Mouse (Mus musculus) limb, embryonic 10.5 days (tissue): Measurements from ENCODE around the gene Maml2. TPM values are rescaled to one million over a fixed set of nuclear protein-coding genes. Genes with fewer than 3 reads are reported as not detected.

Experiments
- DNase-seq: peaks from one replicate; pipeline ENCODE4 v3.0.0-alpha.2; 2017; ENCODE audit warnings: low spot score
- H3K27ac ChIP-seq: fragments of 300-500 bp; sonication (generic); 2 replicates; pipeline ENCODE4 v1.5.1; 2016; ENCODE audit warnings: mild to moderate bottlenecking
- H3K27me3 ChIP-seq: fragments of 300-500 bp; sonication (generic); 2 replicates; pipeline ENCODE4 v1.6.1; 2016; ENCODE audit warnings: low read depth, mild to moderate bottlenecking; ENCODE audit not compliant: poor library complexity, severe bottlenecking
- H3K36me3 ChIP-seq: fragments of 300-500 bp; sonication (generic); 2 replicates; pipeline ENCODE4 v1.6.1; 2016; ENCODE audit warnings: mild to moderate bottlenecking, moderate library complexity
- H3K4me1 ChIP-seq: fragments of 300-500 bp; sonication (generic); 2 replicates; pipeline ENCODE4 v1.6.1; 2016
- H3K4me3 ChIP-seq: fragments of 300-500 bp; sonication (generic); 2 replicates; pipeline ENCODE4 v1.5.1; 2016; ENCODE audit warnings: mild to moderate bottlenecking, moderate library complexity
- H3K9me3 ChIP-seq: fragments of 300-500 bp; sonication (generic); replicated peaks from 2 replicates; pipeline ENCODE4 v1.6.1; 2016; ENCODE audit warnings: mild to moderate bottlenecking
- WGBS: fragments of 180-500 bp; shearing (Covaris S2); methylation state at CpG from one replicate; pipeline ENCODE4 v1.1.7; 2016; 5-methylcytosine and 5-hydroxymethylcytosine counted together
- polyA plus RNA-seq: library from polyadenylated mRNA; unstranded; fragments of >200 nt; fragmentation: Nextera tagmentation; extraction: Ambion mirVana; gene quantifications from 2 replicates; pipeline ENCODE4 v1.2.1, GENCODE M21; 2016

The Maml2 gene
- polyA plus RNA-seq, 1 experiment from 2014 or later, result 8.0 TPM

DNA sequence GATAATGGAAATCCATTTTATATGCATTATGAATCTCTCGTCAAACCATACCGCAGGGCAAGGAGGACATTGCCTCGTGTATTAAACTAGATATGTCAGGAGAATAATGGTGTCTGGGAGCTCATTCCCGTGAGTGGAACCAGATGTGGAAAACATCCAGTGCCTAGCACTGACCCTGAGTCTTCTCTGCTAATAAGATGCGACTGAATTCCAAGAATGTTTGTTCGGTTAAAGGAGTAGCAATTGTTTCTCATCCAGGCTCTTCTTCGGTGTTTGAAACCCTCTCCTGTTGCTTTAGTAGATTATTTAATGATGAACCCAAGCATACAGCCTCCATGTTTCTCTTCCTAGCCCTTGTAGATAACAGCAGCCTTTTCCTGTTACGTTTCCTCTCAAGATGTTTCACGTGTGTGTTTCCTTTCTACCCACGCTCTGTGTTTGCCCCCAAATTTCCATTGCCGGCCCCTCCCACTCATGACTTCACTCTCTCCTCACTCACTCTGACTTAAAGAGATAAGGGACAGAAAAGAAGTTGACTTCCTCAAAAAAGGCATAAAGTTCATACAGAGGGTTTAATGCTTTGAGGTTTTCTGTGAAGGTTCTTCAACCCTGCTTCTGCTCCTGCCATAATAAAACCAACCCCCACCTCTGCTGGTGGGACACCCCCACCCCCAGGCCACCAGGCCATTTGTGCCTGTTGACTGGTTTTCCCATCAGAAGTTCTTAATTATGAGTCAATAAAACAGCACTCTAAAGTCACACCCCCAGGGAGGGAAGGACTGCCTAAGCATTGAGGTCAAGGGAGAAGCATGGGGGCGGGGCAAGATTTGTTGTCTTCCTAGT lies 238.9 kb downstream of the Maml2 start:
- peaks cover 63% of the 10 kb centered on the region for H3K4me1 ChIP-seq
- H3K4me3 ChIP-seq, result peak overlapping the region; percentile 27
- no peaks in the 10 kb centered on the region for H3K27me3 ChIP-seq
- 0 out of 2 replicates have a peak, but pooled peaks cover 2% of the 10 kb centered on the region for H3K9me3 ChIP-seq
- 0 out of 2 replicates have a peak, but pooled peaks cover 2% of the 10 kb centered on the region for H3K36me3 ChIP-seq
- peak overlapping the region; percentile 79 for H3K27ac ChIP-seq
- 18% methylated on average over 12 of the region's 12 CpGs for WGBS
- DNase-seq, result peak; percentile 51

DNA sequence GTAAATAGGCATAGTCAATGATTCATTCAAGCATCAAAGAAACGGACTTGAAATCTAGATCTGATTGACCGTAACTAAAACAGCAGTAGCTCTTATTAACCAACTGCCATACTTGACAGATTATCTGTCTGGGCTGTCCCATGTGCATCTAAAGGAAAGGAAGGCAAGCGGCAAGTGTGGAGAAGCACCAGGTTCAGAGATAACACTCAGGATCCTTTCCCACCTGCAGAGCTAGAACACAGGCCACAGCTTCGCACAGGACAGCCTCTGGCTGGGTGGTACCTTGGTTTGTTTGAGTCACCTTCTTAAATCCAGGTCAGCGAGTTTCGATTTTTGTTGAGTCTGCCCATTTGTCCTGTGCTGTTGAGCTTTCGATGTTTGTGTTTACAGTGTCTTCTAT lies 240.4 kb downstream of the Maml2 start:
- Histone ChIP-seq H3K4me3 (no peak overlapping the region), H3K27me3 (no peaks in the 10 kb centered on the region), H3K9me3 (0 out of 2 replicates have a peak, but pooled peaks cover 2% of the 10 kb centered on the region), H3K27ac (no peak overlapping the region; the same call in 1 of the 2 replicates), H3K4me1 (peaks cover 61% of the 10 kb centered on the region), H3K36me3 (0 out of 2 replicates have a peak, but pooled peaks cover 2% of the 10 kb centered on the region)
- DNase-seq, result no peak
- WGBS, result 78% methylated on average over 7 of the region's 7 CpGs

DNA sequence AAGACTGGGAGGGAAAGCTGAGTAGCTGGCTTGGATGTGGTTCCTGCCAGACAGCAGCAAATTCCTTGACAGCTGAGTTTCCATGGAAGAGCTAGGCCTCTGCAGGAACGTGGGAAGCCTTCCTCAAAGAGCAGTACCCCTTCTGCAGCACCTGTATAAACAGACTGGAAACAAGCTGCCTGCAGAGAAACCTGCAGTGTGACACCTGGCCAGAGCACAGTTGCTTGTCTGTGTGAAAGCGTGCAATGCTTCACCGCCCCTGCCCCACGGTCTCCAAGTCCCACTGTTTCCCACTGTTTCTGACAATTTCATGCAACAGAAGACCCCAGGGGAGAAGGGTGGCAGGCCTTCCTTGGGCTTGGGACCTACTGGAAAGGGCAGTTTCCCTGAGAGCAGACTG lies 241.8 kb downstream of the Maml2 start:
- DNase-seq, result no peak
- Histone ChIP-seq H3K4me3 (no peak overlapping the region), H3K27ac (peak overlapping the region; percentile 79), H3K4me1 (peaks cover 73% of the 10 kb centered on the region), H3K36me3 (no peaks in the 10 kb centered on the region), H3K9me3 (no peaks in the 10 kb centered on the region), H3K27me3 (no peaks in the 10 kb centered on the region)
- 70% methylated on average over 4 of the region's 4 CpGs for WGBS

- 95% methylated on average over 2 of the region's 2 CpGs for WGBS
- Histone ChIP-seq H3K4me1 (peaks cover 73% of the 10 kb centered on the region), H3K9me3 (no peaks in the 10 kb centered on the region), H3K27me3 (no peaks in the 10 kb centered on the region), H3K27ac (peak overlapping the region; percentile 79), H3K36me3 (no peaks in the 10 kb centered on the region), H3K4me3 (no peak overlapping the region)
- DNase-seq, result no peak
These were observed 242.5 kb downstream of the Maml2 start for GRCm38 (mm10) chr9:13540227-13540626.

DNA sequence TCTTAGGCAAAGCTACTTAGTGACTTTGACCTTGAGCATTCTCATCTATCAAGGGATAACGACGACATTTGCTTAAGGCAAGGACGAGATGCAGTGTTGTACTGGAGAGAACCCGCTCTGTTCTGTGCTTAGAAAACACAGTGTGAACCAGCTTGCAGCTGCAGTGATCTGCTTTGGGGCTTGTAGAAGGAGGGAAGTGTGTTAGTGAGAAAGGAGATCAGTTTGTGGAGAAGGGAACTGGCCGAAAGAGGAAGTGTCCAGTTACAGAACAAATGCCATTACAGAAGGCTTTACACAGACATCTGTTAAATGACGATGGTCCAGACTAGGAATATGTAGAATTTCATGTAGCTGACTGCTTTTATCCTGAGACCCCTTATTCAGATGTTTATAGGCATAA lies 243.0 kb downstream of the Maml2 start:
- H3K4me1 ChIP-seq, result peaks cover 72% of the 10 kb centered on the region
- H3K27ac ChIP-seq, result peak overlapping the region; percentile 79

GRCm38 (mm10) chr9:13543167-13543566 lies 245.4 kb downstream of the Maml2 start:
- DNase-seq, result no peak
- peak overlapping the region; percentile 50; the same call in 1 of the 2 replicates for H3K27ac ChIP-seq
- peaks cover 52% of the 10 kb centered on the region for H3K4me1 ChIP-seq
- H3K4me3 ChIP-seq, result no peak overlapping the region
- no peaks in the 10 kb centered on the region for H3K27me3 ChIP-seq
- WGBS, result 42% methylated on average over 8 of the region's 8 CpGs
- H3K36me3 ChIP-seq, result no peaks in the 10 kb centered on the region
- no peaks in the 10 kb centered on the region for H3K9me3 ChIP-seq

More for the DNA sequence above, 243.0 kb downstream of the Maml2 start:
- no peaks in the 10 kb centered on the region for H3K9me3 ChIP-seq
- WGBS, result 34% methylated on average over 6 of the region's 6 CpGs
- H3K36me3 ChIP-seq, result no peaks in the 10 kb centered on the region
- no peak overlapping the region for H3K4me3 ChIP-seq
- no peak for DNase-seq
- H3K27me3 ChIP-seq, result no peaks in the 10 kb centered on the region

- no peak overlapping the region; the same call in 1 of the 2 replicates for H3K27ac ChIP-seq
- H3K4me1 ChIP-seq, result peaks cover 50% of the 10 kb centered on the region
- no peak for DNase-seq
- WGBS, result 48% methylated on average over 8 of the region's 8 CpGs
- no peaks in the 10 kb centered on the region for H3K36me3 ChIP-seq
- H3K4me3 ChIP-seq, result no peak overlapping the region
- H3K27me3 ChIP-seq, result no peaks in the 10 kb centered on the region
- H3K9me3 ChIP-seq, result no peaks in the 10 kb centered on the region
These were observed 246.4 kb downstream of the Maml2 start for GRCm38 (mm10) chr9:13544133-13544532.

DNA sequence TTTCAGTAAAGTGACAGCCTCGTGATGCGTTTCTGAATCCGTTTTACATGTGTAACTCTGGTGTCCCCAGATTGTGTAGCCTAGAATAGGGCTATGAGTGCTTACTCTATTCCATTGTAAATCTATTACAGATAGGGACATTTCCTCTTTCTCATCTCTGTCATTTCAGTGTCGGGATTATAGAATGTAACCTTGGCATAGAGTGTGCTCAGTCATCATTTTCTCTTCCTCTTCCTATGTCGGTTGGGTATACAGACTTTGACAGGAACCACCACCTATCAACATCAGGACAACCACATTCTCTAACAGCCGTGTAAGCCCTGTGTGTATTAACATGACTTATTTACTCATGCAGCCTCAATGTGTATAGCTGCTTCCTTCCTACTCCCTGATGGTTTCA lies 248.0 kb downstream of the Maml2 start:
- WGBS, result 85% methylated on average over 6 of the region's 6 CpGs
- Histone ChIP-seq H3K9me3 (no peaks in the 10 kb centered on the region), H3K36me3 (no peaks in the 10 kb centered on the region), H3K27me3 (no peaks in the 10 kb centered on the region), H3K4me1 (peaks cover 42% of the 10 kb centered on the region), H3K4me3 (no peak overlapping the region), H3K27ac (no peak overlapping the region)
- no peak for DNase-seq

DNA sequence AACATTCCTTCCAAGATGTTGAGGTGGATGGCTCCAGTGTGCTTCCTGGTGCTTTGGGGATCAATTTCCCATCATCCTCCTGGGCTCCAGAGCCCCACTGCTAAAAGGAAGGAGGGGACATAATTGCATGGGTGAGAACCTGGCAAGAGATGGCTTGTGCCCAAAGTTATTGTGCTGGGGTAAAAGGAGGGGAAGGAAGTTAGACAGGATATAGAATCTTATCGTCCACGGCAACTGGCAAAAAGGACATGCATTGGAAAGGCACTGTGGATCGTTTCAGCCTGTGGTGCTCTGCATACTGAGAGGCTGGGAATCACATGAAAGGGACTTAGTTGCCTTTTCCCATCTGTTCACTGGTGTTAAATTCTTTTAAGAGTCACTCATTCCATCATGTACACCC lies 252.2 kb downstream of the Maml2 start:
- H3K9me3 ChIP-seq, result no peaks in the 10 kb centered on the region
- H3K27me3 ChIP-seq, result no peaks in the 10 kb centered on the region
- no peak for DNase-seq
- peaks cover 28% of the 10 kb centered on the region for H3K4me1 ChIP-seq
- no peaks in the 10 kb centered on the region for H3K36me3 ChIP-seq
- no peak overlapping the region for H3K4me3 ChIP-seq
- no peak overlapping the region for H3K27ac ChIP-seq
- 88% methylated on average over 3 of the region's 3 CpGs for WGBS

GRCm38 (mm10) chr9:13552380-13553052 lies 254.8 kb downstream of the Maml2 start:
- 71% methylated on average over 5 of the region's 5 CpGs for WGBS
- H3K27ac ChIP-seq, result peak overlapping the region; percentile 19; the same call in 1 of the 2 replicates

DNA sequence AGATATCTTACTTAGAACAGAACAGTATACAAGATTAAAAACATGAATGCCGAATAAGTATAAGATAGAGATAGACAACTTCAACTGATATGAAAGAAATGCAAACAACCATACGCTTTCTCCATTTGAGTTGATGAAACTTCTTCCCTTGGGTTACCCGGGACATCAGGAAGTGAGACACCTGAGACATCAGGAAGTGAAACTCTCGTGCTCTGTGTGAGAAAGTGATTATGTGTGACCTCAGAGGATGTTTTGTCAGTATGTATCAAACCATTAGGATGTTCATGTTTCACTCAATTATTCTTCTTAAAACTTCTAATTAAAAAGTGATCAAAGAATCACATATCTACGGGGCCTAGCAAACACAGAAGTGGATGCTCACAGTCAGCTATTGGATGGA lies 257.0 kb downstream of the Maml2 start:
- 85% methylated on average over 5 of the region's 5 CpGs for WGBS
- Histone ChIP-seq H3K9me3 (no peaks in the 10 kb centered on the region), H3K4me3 (no peak overlapping the region), H3K27me3 (no peaks in the 10 kb centered on the region), H3K36me3 (no peaks in the 10 kb centered on the region), H3K4me1 (peaks cover 31% of the 10 kb centered on the region), H3K27ac (no peak overlapping the region)
- DNase-seq, result no peak

More at GRCm38 (mm10) chr9:13552380-13553052, 254.8 kb downstream of the Maml2 start:
- H3K36me3 ChIP-seq, result no peaks in the 10 kb centered on the region
- no peaks in the 10 kb centered on the region for H3K9me3 ChIP-seq
- no peaks in the 10 kb centered on the region for H3K27me3 ChIP-seq
- H3K4me1 ChIP-seq, result peaks cover 29% of the 10 kb centered on the region
- no peak overlapping the region for H3K4me3 ChIP-seq
- DNase-seq, result no peak

DNA sequence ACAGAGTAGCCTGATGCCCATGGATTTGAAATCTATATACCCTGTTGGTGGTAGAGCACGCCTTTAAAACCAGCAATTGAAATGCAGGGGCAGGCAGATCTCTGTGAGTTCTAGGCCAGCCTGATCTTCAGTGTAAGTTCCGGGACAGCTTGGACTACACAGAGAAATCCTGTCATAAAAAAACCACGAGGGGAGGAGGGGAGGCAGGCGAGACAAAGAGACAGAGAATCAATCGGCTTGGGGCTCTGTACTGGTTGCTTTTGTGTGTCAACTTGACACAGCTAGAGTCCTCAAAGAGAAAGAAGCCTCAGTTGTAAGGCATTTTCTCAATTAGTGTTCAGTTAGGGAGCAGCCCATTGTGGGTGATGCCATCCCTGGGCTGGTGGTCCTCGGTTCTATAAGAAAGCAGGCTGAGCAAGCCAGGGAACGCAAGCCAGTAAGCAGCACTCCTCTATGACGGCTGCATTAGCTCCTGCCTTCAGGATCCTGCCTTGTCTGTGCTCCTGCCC lies 258.3 kb downstream of the Maml2 start:
- Histone ChIP-seq H3K27me3 (no peaks in the 10 kb centered on the region), H3K4me1 (peaks cover 27% of the 10 kb centered on the region), H3K4me3 (no peak overlapping the region), H3K9me3 (no peaks in the 10 kb centered on the region), H3K27ac (no peak overlapping the region), H3K36me3 (no peaks in the 10 kb centered on the region)
- DNase-seq, result no peak
- WGBS, result 84% methylated on average over 8 of the region's 8 CpGs

DNA sequence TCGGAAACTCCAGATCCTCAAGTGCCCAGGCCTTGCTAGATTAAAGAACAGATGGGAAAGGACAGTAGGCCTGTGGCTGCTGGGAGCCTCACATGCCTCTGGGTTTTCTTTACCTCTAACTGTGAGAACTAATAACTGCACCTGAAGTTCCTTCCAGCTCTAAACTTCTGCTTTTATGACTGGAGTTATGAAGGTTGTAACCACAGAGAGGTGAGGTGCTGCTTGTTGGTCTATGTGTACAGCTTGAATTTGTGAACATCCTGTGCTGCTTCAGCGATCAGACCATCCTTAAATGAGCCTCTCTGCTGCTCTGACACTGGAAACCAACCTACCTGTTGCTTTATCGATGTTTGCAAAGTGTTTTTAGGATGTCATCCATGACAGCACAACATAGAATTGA lies 258.9 kb downstream of the Maml2 start:
- no peak for DNase-seq
- WGBS, result 90% methylated on average over 3 of the region's 3 CpGs
- Histone ChIP-seq H3K4me3 (no peak overlapping the region), H3K27me3 (no peaks in the 10 kb centered on the region), H3K4me1 (peaks cover 27% of the 10 kb centered on the region), H3K9me3 (no peaks in the 10 kb centered on the region), H3K27ac (no peak overlapping the region), H3K36me3 (no peaks in the 10 kb centered on the region)
